ENCODE assay signal across 21 mouse cellular contexts in genomic region chr5:8368781-8369180, GRCm38 (mm10). TPM values are rescaled to one million over a fixed set of nuclear protein-coding genes. Genes with fewer than 3 reads are reported as not detected.
DNase-seq lines count a peak whose midpoint lies in the region; ATAC-seq lines count a peak whose summit lies in the region.
"Had no signal": no experiment of that assay in that cellular context is flagged by ENCODE, and none has a peak within 500 bp of the region (broad histone marks: within the 10 kb centered on the region; RNA-seq: fewer than 3 reads in every experiment).

No protein-coding gene starts in this region.

- H3K4me3 ChIP-seq in intestine, embryonic 15.5 days (replicated peaks) = no peak overlapping the region
- H3K4me3 ChIP-seq in intestine, embryonic 16.5 days (ENCODE audit: low read length) = no peak overlapping the region
- peak overlapping the region; percentile 71; the same call in 1 of the 2 replicates for H3K4me3 ChIP-seq in neural tube, embryonic 13.5 days
- H3K4me3 ChIP-seq in embryonic facial prominence, embryonic 10.5 days = no peak overlapping the region

- no peak overlapping the region for H3K9ac ChIP-seq in intestine, embryonic 15.5 days
- no peak overlapping the region for H3K9ac ChIP-seq in intestine, embryonic 16.5 days (ENCODE audit: low read depth, low read length)
- no peak overlapping the region for H3K9ac ChIP-seq in neural tube, embryonic 13.5 days

- H3K27me3 ChIP-seq in intestine, embryonic 15.5 days (replicated peaks) = peaks cover 15% of the 10 kb centered on the region; the same call in 1 of the 2 replicates
- peaks cover 7% of the 10 kb centered on the region for H3K27me3 ChIP-seq in intestine, embryonic 16.5 days (replicated peaks; ENCODE audit: control insufficient read depth, insufficient read depth, low read length)
- no peaks in the 10 kb centered on the region for H3K27me3 ChIP-seq in neural tube, embryonic 13.5 days
- peaks cover 29% of the 10 kb centered on the region for H3K27me3 ChIP-seq in embryonic facial prominence, embryonic 10.5 days (replicated peaks; ENCODE audit: low read depth, poor library complexity, severe bottlenecking)
- H3K27me3 ChIP-seq: forebrain, embryonic 13.5 days; hindbrain, embryonic 15.5 days had no signal

- H3K9me3 ChIP-seq in intestine, embryonic 15.5 days = no peaks in the 10 kb centered on the region
- no peaks in the 10 kb centered on the region for H3K9me3 ChIP-seq in intestine, embryonic 16.5 days (ENCODE audit: control insufficient read depth, low read length)
- no peaks in the 10 kb centered on the region for H3K9me3 ChIP-seq in neural tube, embryonic 13.5 days
- no peaks in the 10 kb centered on the region for H3K9me3 ChIP-seq in embryonic facial prominence, embryonic 10.5 days
- H3K9me3 ChIP-seq: forebrain, embryonic 13.5 days; heart, embryonic 10.5 days; heart, embryonic 13.5 days; hindbrain, embryonic 15.5 days had no signal

- no peak for ATAC-seq in intestine, embryonic 15.5 days
- no peak for ATAC-seq in intestine, embryonic 16.5 days
- ATAC-seq in neural tube, embryonic 13.5 days (ENCODE audit: low read depth) = no peak
- peak; percentile 13; the same call in 1 of the 2 replicates for ATAC-seq in megakaryocyte progenitor cell, adult 5-6 weeks (replicated peaks; ENCODE audit: poor library complexity)
- ATAC-seq: CD4-positive, CD25-positive, alpha-beta regulatory T cell, adult 4 months had no signal

- H3K4me1 ChIP-seq in intestine, embryonic 15.5 days (replicated peaks) = peaks cover 7% of the 10 kb centered on the region; the same call in 1 of the 2 replicates
- H3K4me1 ChIP-seq in intestine, embryonic 16.5 days (ENCODE audit: control insufficient read depth, insufficient read depth, low read length) = no peaks in the 10 kb centered on the region
- H3K4me1 ChIP-seq in neural tube, embryonic 13.5 days (replicated peaks) = peaks cover 10% of the 10 kb centered on the region
- H3K4me1 ChIP-seq in embryonic facial prominence, embryonic 10.5 days = peaks cover 19% of the 10 kb centered on the region

- DNase-seq in neural tube, embryonic 10.5 days (ENCODE audit: extremely low spot score, low spot score) = no peak
- no peak for DNase-seq in embryonic facial prominence, embryonic 10.5 days (ENCODE audit: low spot score)
- DNase-seq: adrenal gland, postnatal 10 days; adrenal gland, postnatal 36 days; cerebellum, adult 18-20 months; cerebellum, postnatal 25 days; gastrocnemius, postnatal 10 days; gastrocnemius, postnatal 36 days; heart, adult 2 months; heart, postnatal 14 days; heart, postnatal 4 days had no signal

- no peaks in the 10 kb centered on the region for H3K36me3 ChIP-seq in intestine, embryonic 15.5 days
- no peaks in the 10 kb centered on the region for H3K36me3 ChIP-seq in intestine, embryonic 16.5 days (ENCODE audit: control insufficient read depth, insufficient read depth, low read length)
- H3K36me3 ChIP-seq in neural tube, embryonic 13.5 days = 0 out of 2 replicates have a peak, but pooled peaks cover 5% of the 10 kb centered on the region
- H3K36me3 ChIP-seq in embryonic facial prominence, embryonic 10.5 days (replicated peaks) = no peaks in the 10 kb centered on the region
- H3K36me3 ChIP-seq: forebrain, embryonic 10.5 days; heart, embryonic 10.5 days; heart, embryonic 13.5 days; hindbrain, embryonic 15.5 days had no signal

- no peak overlapping the region for H3K27ac ChIP-seq in intestine, embryonic 15.5 days
- H3K27ac ChIP-seq in intestine, embryonic 16.5 days (ENCODE audit: low read length) = no peak overlapping the region
- no peak overlapping the region for H3K27ac ChIP-seq in neural tube, embryonic 13.5 days (replicated peaks)
- no peak overlapping the region for H3K27ac ChIP-seq in embryonic facial prominence, embryonic 10.5 days (replicated peaks)
- H3K27ac ChIP-seq: forebrain, embryonic 13.5 days; heart, adult 2 months; heart, embryonic 10.5 days; heart, embryonic 13.5 days had no signal

- 59% methylated on average over 5 of the region's 5 CpGs for WGBS in intestine, embryonic 15.5 days
- 66% methylated on average over 5 of the region's 5 CpGs for WGBS in intestine, embryonic 16.5 days
- WGBS in neural tube, embryonic 13.5 days = 88% methylated on average over 5 of the region's 5 CpGs
- WGBS in embryonic facial prominence, embryonic 10.5 days = 84% methylated on average over 5 of the region's 5 CpGs

- H3K4me2 ChIP-seq in intestine, embryonic 15.5 days (replicated peaks) = peak overlapping the region; percentile 95; the same call in 1 of the 2 replicates
- no peak overlapping the region for H3K4me2 ChIP-seq in intestine, embryonic 16.5 days (ENCODE audit: low read depth, low read length)
- H3K4me2 ChIP-seq in neural tube, embryonic 13.5 days = no peak overlapping the region

RNA-seq across cellular contexts. Expression of gene Adam22, which starts 0.8 kb away (rescaled TPM):
- 4.5 and 6.2 TPM in 2 replicates for polyA plus RNA-seq in intestine, embryonic 15.5 days (2015; fragmentation: Nextera tagmentation; extraction: Ambion mirVana)
- 2.8 and 3.2 TPM in 2 replicates for polyA plus RNA-seq in intestine, embryonic 16.5 days (2015; fragmentation: Nextera tagmentation; extraction: Ambion mirVana)
- 31.7 and 32.5 TPM in 2 replicates for polyA plus RNA-seq in neural tube, embryonic 13.5 days (2015; fragmentation: Nextera tagmentation; extraction: Ambion mirVana)
- total RNA-seq in megakaryocyte progenitor cell, adult 5-6 weeks (2015) = 0.34 and 2.6 TPM in 2 replicates
- 0.33 and 1.6 TPM in 2 replicates for total RNA-seq in megakaryocyte progenitor cell, adult 5-6 weeks (2017)
- polyA plus RNA-seq in embryonic facial prominence, embryonic 10.5 days (2016; fragmentation: Nextera tagmentation; extraction: Ambion mirVana) = 7.3 and 8.1 TPM in 2 replicates

RNA-seq across cellular contexts. Expression of gene Dbf4, which starts 53.7 kb away (rescaled TPM):
- 31.2 and 36.3 TPM in 2 replicates for polyA plus RNA-seq in intestine, embryonic 15.5 days (2015; fragmentation: Nextera tagmentation; extraction: Ambion mirVana)
- polyA plus RNA-seq in intestine, embryonic 16.5 days (2015; fragmentation: Nextera tagmentation; extraction: Ambion mirVana) = 25.3 and 27.3 TPM in 2 replicates
- 13.7 and 16.2 TPM in 2 replicates for polyA plus RNA-seq in neural tube, embryonic 13.5 days (2015; fragmentation: Nextera tagmentation; extraction: Ambion mirVana)
- total RNA-seq in megakaryocyte progenitor cell, adult 5-6 weeks (2015) = 66.5 and 78.2 TPM in 2 replicates
- 65.1 and 76.5 TPM in 2 replicates for total RNA-seq in megakaryocyte progenitor cell, adult 5-6 weeks (2017)
- 60.8 and 65.3 TPM in 2 replicates for polyA plus RNA-seq in embryonic facial prominence, embryonic 10.5 days (2016; fragmentation: Nextera tagmentation; extraction: Ambion mirVana)

RNA-seq across cellular contexts. Expression of gene Slc25a40, which starts 53.9 kb away (rescaled TPM):
- 9.2 and 10.1 TPM in 2 replicates for polyA plus RNA-seq in intestine, embryonic 15.5 days (2015; fragmentation: Nextera tagmentation; extraction: Ambion mirVana)
- polyA plus RNA-seq in intestine, embryonic 16.5 days (2015; fragmentation: Nextera tagmentation; extraction: Ambion mirVana) = 8.2 and 8.4 TPM in 2 replicates
- polyA plus RNA-seq in neural tube, embryonic 13.5 days (2015; fragmentation: Nextera tagmentation; extraction: Ambion mirVana) = 7.6 and 8.1 TPM in 2 replicates
- 8.5 and 9.8 TPM in 2 replicates for total RNA-seq in megakaryocyte progenitor cell, adult 5-6 weeks (2015)
- total RNA-seq in megakaryocyte progenitor cell, adult 5-6 weeks (2017) = 7.9 and 12.5 TPM in 2 replicates
- polyA plus RNA-seq in embryonic facial prominence, embryonic 10.5 days (2016; fragmentation: Nextera tagmentation; extraction: Ambion mirVana) = 9.1 and 9.5 TPM in 2 replicates
